Mouse (Mus musculus): Measurements from ENCODE around the gene Soga1.

Soga1 gene

DNA sequence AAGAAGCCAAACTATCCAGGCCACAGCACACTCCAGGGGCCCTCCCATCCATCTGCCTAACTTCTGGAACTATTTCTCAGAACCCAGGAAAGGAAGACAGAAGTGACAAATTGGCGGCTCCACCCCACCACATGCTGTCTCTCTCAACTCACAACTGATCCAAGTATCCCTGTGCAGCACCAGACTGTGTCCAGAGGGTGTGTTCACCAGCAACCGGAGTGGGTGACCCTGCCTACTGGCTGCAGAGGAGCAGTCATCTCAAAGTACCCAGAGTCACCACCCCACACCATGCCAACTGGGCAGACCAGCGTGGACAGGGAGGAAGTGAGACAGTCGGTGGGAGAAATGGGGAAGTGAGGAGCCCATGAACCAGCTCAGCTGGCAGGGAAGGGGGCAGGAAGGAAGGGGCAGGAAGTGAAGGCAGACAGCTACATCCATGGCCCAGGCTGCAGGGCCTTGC is 15.8 kb downstream of the Soga1 start:
- peak in 1 of 2 experiments; percentile 55 for DNase-seq (ENCODE audit: low spot score in 2 of 2)

- DNase-seq (ENCODE audit: low spot score in 2 of 2), result no peak
Measured at GRCm38 (mm10) chr2:157060557-157061305, 18.3 kb downstream of the Soga1 start.

GRCm38 (mm10) chr2:157060037-157060436 is 19.0 kb downstream of the Soga1 start:
- no peak for DNase-seq (ENCODE audit: low spot score in 2 of 2)

DNA sequence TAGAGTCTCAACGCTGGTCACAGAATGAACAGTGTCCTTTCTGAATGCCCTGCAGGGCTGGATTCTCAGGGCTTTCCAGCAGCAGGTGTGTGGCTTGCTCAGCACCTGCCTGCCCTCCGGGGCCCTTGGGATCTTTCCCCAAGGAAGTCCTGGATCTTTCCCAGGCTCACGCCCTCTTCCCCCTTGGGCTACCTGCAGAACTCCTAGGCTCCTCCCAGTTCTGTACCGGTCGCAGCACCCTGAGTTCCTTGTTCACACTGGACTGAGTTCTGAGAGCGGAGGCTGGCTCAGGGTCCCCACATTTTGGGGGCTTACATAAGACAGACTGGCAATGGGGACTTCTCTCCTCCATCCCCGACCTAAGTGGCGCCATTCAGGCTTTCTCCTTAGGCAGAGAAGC is 19.9 kb downstream of the Soga1 start:
- DNase-seq (ENCODE audit: low spot score in 2 of 2), result no peak

DNA sequence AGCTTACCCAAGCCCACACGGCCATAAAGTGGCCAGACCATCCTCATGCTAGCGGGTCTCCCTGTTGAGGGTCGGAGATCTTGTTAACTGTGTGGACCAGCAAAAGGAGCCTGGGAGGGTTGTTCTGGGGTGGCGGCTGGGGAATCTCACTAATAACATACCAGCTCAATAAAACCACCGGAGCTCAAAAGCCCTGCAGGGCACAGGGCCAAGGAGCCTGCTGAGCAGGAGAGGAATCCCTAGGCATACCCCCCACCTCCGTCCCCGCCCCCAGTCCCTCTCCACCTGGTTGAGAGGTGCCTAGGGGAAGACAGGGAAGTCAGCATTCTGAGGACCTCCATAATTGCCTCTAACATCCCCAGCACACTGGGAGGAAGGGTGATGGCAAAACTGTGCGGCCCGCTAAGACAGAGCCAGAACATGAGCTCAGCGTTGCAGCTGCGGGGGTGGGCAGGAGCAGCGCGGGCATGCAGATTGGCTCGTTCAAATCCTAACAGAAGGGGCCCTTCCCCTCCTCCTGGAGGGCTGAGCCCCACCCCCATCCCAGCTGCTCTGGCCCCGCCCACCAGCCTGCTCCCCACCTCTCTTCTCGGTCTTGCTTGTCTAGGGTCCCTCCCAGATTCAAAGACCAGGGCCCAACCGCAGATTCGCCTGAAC is 20.6 kb downstream of the Soga1 start:
- DNase-seq (ENCODE audit: low spot score in 2 of 2), result peak in 1 of 2 experiments; percentile 47

DNA sequence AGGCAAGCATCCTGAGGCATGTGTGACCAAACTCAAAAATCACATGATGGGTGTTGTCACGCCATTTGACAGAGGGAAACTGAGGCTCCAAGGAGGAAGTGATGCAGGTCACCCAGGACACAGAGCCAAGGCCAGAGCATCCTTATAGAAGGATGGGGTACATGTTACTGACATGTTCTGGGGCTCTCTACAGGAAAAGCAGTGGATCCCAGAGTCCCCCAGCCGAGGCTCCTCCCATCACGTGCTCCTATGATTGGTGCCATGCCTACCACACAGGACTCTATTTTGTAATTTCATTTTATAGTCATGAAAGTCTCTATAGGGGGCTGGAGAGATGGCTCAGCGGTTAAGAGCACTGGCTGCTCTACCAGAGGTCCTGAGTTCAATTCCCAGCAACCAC is 21.3 kb downstream of the Soga1 start:
- DNase-seq (ENCODE audit: low spot score in 2 of 2), result no peak

DNA sequence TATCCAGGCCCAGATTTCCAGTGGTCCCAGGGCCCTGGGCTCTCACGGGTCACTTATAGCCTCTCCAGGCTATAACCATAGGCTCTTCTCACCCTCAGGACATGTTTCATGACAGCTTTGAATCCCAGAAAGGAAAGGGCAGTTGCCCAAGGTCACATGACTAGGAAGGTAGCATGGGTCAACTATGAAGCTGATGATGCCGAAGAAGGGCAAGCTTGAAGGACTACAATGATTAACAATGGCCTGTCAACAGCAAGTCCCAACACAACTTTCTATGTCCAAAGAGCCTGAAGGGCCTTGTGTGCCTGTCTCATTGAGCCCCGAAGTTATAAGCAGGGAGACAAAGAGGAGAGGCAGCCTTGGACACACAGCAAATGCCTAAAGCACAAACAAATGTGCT is 21.9 kb downstream of the Soga1 start:
- no peak for DNase-seq (ENCODE audit: low spot score in 2 of 2)

GRCm38 (mm10) chr2:157055721-157056120 is 23.3 kb downstream of the Soga1 start:
- DNase-seq (ENCODE audit: low spot score in 2 of 2), result no peak

- DNase-seq (ENCODE audit: low spot score in 2 of 2), result no peak
Measured at GRCm38 (mm10) chr2:157054816-157055215, 24.2 kb downstream of the Soga1 start.

- no peak for DNase-seq (ENCODE audit: low spot score in 2 of 2)
Measured at GRCm38 (mm10) chr2:157054297-157054696, 24.8 kb downstream of the Soga1 start.

DNA sequence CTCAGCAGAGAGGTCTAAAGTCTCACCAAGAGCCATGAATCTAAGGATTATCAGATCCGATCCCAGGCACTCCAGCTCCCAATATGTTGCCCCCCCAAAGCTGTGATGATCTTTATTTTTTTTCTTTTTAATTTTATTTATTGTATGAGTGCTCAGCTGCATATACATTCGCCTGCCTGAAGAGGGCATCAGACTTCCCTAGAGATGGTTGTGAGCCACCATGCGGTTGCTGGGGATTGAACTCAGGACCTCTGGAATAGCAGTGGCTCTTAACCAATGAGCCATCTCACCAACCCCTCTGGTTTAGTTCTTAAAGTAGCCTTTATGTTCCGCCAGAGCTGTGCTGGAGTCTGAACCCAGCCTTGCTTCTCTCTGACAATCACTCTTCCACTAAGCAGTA is 25.3 kb downstream of the Soga1 start:
- no peak for DNase-seq (ENCODE audit: low spot score in 2 of 2)

DNA sequence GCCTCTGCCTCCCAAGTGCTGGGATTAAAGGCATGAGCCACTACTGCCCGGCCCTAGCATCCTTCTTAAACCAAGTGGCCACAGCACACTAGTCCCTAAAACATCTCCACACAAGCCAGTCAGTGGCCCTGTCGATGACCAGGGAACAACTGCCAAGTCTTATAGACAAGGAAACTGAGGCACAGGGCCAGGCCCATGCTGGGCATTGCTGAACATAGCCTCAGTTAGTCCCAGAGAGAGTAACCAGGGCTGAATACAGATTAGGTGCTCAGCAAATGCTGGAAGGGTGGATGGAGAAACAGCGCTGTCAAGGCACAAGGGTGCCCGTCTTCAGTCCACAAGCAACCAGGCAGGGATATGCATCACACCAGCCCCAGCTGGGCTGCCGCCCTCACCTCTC is 25.9 kb downstream of the Soga1 start:
- DNase-seq (ENCODE audit: low spot score in 2 of 2), result no peak

DNA sequence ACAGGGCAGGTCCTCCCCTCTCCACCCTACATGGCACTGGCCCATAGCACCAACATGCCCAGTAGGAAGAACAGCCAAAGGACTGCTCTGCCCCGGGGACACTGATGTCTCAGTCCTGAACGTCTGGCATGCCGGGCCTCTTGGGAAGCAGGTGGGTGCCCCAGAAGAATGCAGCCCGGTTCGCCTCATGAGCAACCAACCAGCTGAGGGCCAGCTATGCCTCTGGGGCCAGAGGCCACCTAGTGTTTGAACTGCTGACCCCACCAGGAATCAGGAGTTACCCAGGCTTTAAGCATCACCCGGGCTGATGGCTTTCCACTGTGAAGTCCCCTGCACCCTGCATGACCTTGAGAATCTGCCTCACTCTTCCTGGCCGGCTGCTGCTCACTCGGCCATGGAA is 26.6 kb downstream of the Soga1 start:
- no peak for DNase-seq (ENCODE audit: low spot score in 2 of 2)

GRCm38 (mm10) chr2:157049831-157050243 is 29.2 kb downstream of the Soga1 start:
- DNase-seq (ENCODE audit: low spot score in 2 of 2), result no peak

DNA sequence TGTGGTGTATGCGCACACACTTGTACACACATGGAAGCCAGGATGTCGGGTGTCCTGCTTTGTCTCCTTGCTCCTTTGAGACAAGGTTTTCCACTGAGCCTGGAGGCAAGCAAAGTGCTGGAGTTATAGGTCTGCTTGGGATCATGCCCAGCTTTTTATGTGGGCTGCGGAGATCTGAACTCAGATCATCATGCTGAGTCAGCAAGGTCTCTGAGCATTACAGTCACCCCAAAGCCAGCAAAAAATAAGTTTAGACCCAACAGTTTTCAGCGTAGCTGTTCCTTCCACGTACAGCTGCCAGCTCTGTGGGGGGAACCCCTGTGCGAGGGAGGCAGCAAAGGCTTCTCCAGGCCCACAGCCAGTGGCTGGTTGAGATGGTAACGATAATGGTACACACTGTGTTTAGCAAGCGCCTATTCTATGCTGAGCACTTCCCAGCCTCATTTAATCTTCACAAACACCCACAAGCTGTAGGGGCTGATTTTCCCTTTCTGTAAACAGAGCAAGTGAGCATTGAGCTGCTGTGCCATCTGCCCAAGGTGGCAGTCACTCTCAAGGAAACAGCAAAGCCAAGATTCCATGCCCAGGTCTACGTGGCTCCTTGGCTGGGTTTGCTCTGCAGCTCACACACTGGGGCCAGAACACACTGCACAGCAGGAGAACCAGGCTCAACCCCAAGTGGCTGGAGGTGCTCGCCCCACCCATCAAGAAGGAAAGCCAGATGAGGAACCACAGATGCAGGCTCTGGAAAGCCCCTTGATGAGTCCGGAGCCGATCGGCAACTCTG is 30.5 kb downstream of the Soga1 start:
- no peak for DNase-seq (ENCODE audit: low spot score in 2 of 2)

GRCm38 (mm10) chr2:157046956-157047355 is 32.1 kb downstream of the Soga1 start:
- DNase-seq (ENCODE audit: low spot score in 2 of 2), result no peak

GRCm38 (mm10) chr2:157045932-157046331 is 33.1 kb downstream of the Soga1 start:
- no peak for DNase-seq (ENCODE audit: low spot score in 2 of 2)

DNA sequence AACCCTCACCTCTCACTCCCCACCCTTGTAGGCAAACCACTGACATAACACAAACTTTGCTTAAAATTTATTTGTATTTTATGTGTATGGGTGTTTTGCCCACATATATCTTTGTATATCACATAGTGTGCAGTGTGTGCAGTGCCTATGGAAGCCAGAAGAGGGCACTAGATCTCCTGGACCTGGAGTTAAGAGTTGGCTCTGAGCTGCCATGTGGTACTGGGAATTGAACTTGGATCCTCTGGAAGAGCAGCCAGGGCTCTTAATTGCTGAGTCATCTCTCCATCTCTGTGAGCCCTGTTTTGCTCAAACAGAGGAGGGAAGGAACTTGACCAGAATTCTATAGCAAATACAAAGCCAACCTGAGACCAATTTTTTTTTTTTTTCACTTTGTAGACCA is 35.1 kb downstream of the Soga1 start:
- DNase-seq (ENCODE audit: low spot score in 2 of 2), result no peak

- no peak for DNase-seq (ENCODE audit: low spot score in 2 of 2)
Measured at GRCm38 (mm10) chr2:157043556-157043955, 35.5 kb downstream of the Soga1 start.

DNA sequence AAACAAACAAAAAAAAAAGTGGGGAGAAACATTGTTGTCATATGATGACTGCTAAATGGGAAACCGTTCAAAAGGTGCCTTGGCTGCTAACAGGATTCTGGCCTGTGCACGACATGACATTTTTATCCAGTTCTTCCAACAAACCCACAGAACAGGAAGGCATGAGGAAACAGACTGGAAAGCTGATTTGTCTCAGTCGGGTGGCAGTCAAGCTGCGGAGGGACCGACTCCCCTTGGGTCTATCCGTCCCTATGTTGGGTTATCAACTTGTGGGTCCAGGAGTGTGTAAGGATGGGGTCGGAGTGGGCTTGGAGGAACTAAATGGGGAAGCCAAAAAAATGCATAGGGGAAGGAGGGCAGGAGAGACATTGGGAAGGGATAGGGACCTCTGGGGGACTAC is 37.6 kb downstream of the Soga1 start:
- no peak for DNase-seq (ENCODE audit: low spot score in 2 of 2)

DNA sequence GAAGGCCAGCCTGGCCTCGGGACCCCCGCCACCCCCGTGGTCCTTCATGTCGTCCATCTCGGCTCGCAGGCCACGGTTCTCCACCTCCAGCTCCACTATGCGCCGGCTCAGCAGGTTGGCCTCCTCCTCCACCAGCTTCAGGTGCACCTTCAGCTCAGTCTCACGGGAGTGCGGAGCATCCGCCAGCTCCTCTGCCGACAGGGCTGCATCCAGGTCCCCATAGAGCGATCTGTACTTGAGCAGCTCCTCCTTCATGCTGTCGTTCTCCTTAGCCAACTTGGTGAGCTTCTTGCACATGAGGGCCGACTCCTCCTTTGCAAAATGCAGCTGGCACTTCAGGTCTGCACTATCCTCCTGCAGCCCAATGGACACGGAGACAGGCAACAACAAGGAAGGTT is 38.4 kb downstream of the Soga1 start:
- no peak for DNase-seq (ENCODE audit: low spot score in 2 of 2)

DNA sequence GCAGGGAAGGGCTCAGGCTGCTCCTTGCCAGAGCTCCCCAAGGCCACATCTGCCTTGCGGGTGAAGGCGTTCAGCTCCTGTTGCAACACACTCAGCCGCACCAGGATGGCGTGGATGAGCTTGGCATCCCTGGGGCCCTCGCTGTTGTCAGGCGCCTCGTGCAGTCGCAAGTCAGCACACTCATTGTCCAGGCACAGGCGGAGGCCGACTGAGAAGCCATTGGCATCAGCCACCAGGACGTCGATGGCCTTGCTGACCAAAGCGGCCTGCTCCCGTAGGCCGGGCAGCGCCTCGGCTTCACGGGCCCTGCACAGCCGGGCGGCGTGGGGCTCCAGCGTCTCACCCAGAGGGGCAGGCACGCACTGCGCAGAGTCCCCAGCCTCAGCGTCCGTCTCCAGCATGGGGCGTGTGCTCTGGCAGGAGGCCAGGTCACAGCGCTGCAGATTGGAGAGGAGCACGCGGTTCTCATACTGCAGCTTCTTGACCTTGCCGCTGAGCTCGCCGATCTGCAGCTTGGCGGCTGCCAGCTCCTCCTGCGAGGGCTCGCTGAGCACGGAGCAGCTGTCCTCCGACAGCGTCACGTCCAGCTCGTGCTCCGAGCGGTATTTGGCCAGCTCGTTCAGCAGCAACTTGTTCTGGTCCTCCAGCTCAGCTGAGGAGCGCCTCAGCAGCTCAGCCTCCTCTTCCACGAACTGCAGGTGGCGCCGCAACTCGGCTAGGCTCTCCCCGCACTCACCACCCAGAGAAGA is 39.0 kb downstream of the Soga1 start:
- DNase-seq (ENCODE audit: low spot score in 2 of 2), result peak in 1 of 2 experiments; percentile 62

Measured in spleen, postnatal 4 days (tissue).